Mouse (Mus musculus) C2C12 (cell line): ENCODE data around the gene Prickle3.

Experiments used
- CEBPB ChIP-seq: IDR thresholded peaks from one replicate; pipeline ENCODE4 v1.6.1; 2011; ENCODE audit warnings: low read depth, mild to moderate bottlenecking, control low read depth, moderate library complexity
- CTCF ChIP-seq: IDR thresholded peaks from one replicate; pipeline ENCODE4 v1.5.1; 2011; ENCODE audit not compliant: control insufficient read depth, insufficient read depth, insufficient read length
- FOSL1 ChIP-seq: IDR thresholded peaks from one replicate; pipeline ENCODE4 v1.8.0; 2011; ENCODE audit warnings: mild to moderate bottlenecking, low read length; ENCODE audit not compliant: poor library complexity, insufficient read depth, severe bottlenecking
- MAX ChIP-seq: IDR thresholded peaks from one replicate; pipeline ENCODE4 v1.6.1; 2011; ENCODE audit warnings: mild to moderate bottlenecking, control low read depth
- MYOD1 ChIP-seq: IDR thresholded peaks from one replicate; pipeline ENCODE4 v1.6.1; 2011; ENCODE audit warnings: low read depth; ENCODE audit not compliant: control insufficient read depth, insufficient read length

GRCm38 (mm10) chrX:7664791-7665190 lies 7.7 kb downstream of the Prickle3 start:
- TF ChIP-seq CEBPB (no peak), CTCF (no peak), MYOD1 (no peak), MAX (no peak), FOSL1 (no peak)
